Mouse (Mus musculus) liver, postnatal 0 days (tissue): ENCODE measurements at regions not wholly inside any gene's neighbourhood (a gene's known extent, or its start where the extent isn't known, plus 50 kb on each side); places are given as distances from the start of the nearest gene placed in this dataset.

Experiments used
- ATAC-seq: fragments of 200-750 bp; cut with Nextera tagmentation; 2 replicates; pipeline ENCODE4 v1.8.0; 2017; ENCODE audit warnings: mild to moderate bottlenecking, moderate library complexity
- DNase-seq: peaks from one replicate; pipeline ENCODE4 v3.0.0-alpha.2; 2016
- H3K27ac ChIP-seq: fragments of 300-500 bp; sonication (generic); 2 replicates; pipeline ENCODE4 v1.5.1; 2014; ENCODE audit warnings: antibody characterized with exemption, moderate library complexity, mild to moderate bottlenecking, low read depth
- H3K27me3 ChIP-seq: fragments of 300-500 bp; sonication (generic); 2 replicates; pipeline ENCODE4 v1.6.1; 2014; ENCODE audit warnings: low read length, control low read depth, mixed read lengths; ENCODE audit not compliant: insufficient read depth
- H3K36me3 ChIP-seq: fragments of 300-500 bp; sonication (generic); replicated peaks from 2 replicates; pipeline ENCODE4 v1.6.1; 2014; ENCODE audit warnings: mild to moderate bottlenecking, control low read depth, low read length, moderate library complexity, mixed read lengths; ENCODE audit not compliant: insufficient read depth
- H3K4me1 ChIP-seq: fragments of 300-500 bp; sonication (generic); 2 replicates; pipeline ENCODE4 v1.6.1; 2014; ENCODE audit warnings: antibody characterized with exemption, mild to moderate bottlenecking, control low read depth; ENCODE audit not compliant: insufficient read depth
- H3K4me2 ChIP-seq: fragments of 300-500 bp; sonication (generic); 2 replicates; pipeline ENCODE4 v1.6.1; 2014; ENCODE audit warnings: low read depth, mild to moderate bottlenecking, low read length, moderate library complexity, mixed read lengths
- H3K4me3 ChIP-seq: fragments of 300-500 bp; sonication (generic); 2 replicates; pipeline ENCODE4 v1.5.1; 2014; ENCODE audit warnings: low read depth, low read length
- H3K9ac ChIP-seq: fragments of 300-500 bp; sonication (generic); replicated peaks from 2 replicates; pipeline ENCODE4 v1.6.1; 2014; ENCODE audit warnings: mild to moderate bottlenecking, moderate library complexity
- H3K9me3 ChIP-seq: fragments of 300-500 bp; sonication (generic); 2 replicates; pipeline ENCODE4 v1.6.1; 2016; ENCODE audit warnings: mild to moderate bottlenecking, control low read depth, low read length, mixed read lengths
- CTCF ChIP-seq: sonication (generic); IDR thresholded peaks from 2 replicates; pipeline ENCODE4 v1.5.1; 2016; ENCODE audit warnings: antibody characterized with exemption, low read depth
- EP300 ChIP-seq: IDR thresholded peaks from 2 replicates; pipeline ENCODE4 v1.6.1; 2016; ENCODE audit warnings: antibody characterized with exemption, low read depth, mild to moderate bottlenecking
- WGBS: fragments of 180-500 bp; shearing (Covaris S2); extraction: QIAGEN DNeasy Blood & Tissue Kit; methylation state at CpG from one replicate; pipeline ENCODE4 v1.1.7; 2014; ENCODE audit not compliant: insufficient replicate concordance; 5-methylcytosine and 5-hydroxymethylcytosine counted together

DNA sequence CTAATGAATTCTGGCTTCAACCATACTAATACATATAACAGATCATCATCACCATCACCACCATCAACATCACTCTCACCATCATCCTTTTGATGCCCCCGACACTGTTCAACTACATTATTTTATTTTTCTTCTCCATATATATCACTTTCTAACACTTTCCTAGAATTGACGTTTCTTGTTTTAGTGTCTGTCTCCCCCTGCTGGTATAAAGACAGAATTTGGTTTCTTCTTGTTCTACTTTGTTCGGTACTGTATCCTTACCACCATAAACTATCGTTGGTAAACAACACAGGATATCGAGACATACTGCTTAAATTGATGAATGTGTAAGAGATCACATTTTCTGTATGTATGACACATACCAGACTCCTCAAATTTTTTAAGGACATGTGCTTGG is 92.5 kb upstream of the Tab3 start:
- no peak for DNase-seq
- no peak overlapping the region for H3K4me2 ChIP-seq
- no peaks in the 10 kb centered on the region for H3K4me1 ChIP-seq
- H3K9me3 ChIP-seq = no peaks in the 10 kb centered on the region
- no peak overlapping the region for H3K4me3 ChIP-seq
- no peaks in the 10 kb centered on the region for H3K36me3 ChIP-seq
- no peaks in the 10 kb centered on the region for H3K27me3 ChIP-seq
- 43% methylated on average over 5 of the region's 5 CpGs for WGBS
- TF ChIP-seq CTCF (peak; percentile 55), EP300 (no peak)
- no peak overlapping the region for H3K27ac ChIP-seq
- no peak overlapping the region for H3K9ac ChIP-seq
- ATAC-seq = no peak

DNA sequence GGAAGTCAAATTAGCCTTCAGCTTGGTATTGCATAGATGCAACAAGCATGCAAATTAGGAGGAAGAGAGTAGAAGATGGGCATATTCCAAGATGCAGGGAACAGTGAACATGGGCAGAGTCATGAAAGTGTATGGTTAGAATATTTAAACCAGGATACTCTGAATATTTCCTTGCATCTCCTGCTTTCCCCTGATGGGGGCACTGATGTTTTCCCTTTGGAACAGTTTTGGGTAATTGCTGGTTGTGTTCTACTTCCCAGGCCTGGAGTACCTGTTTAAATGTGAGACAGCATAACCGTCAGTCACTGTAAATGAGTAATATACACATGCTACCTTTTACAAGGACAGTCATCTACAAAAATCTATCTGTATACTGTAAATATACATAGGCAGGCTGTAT is 76.9 kb upstream of the Tab3 start:
- Histone ChIP-seq H3K36me3 (no peaks in the 10 kb centered on the region), H3K9me3 (no peaks in the 10 kb centered on the region), H3K27me3 (no peaks in the 10 kb centered on the region), H3K4me3 (no peak overlapping the region), H3K27ac (no peak overlapping the region), H3K9ac (no peak overlapping the region), H3K4me1 (no peaks in the 10 kb centered on the region), H3K4me2 (no peak overlapping the region)
- 58% methylated on average over 1 of the region's 1 CpGs for WGBS
- TF ChIP-seq EP300 = no peak
- peak; percentile 17; the same call in 1 of the 2 replicates for TF ChIP-seq CTCF
- ATAC-seq (no peak), DNase-seq (no peak)
